Mouse (Mus musculus) CH12.LX (cell line): ENCODE measurements at regions not wholly inside any gene's neighbourhood (a gene's known extent, or its start where the extent isn't known, plus 50 kb on each side); places are given as distances from the start of the nearest gene placed in this dataset.

Experiments
- DNase-seq: peaks from one replicate; pipeline ENCODE4 v3.0.0-alpha.2; 2013; ENCODE audit errors: extremely low read depth
- H3K27ac ChIP-seq: 2 replicates; pipeline ENCODE4 v1.5.1; 2012; ENCODE audit warnings: low read depth, mild to moderate bottlenecking, control low read depth, moderate library complexity; ENCODE audit not compliant: insufficient read depth
- H3K27me3 ChIP-seq: replicated peaks from 2 replicates; pipeline ENCODE3; 2012; ENCODE audit warnings: inconsistent platforms
- H3K36me3 ChIP-seq, 2 experiments: replicated peaks in 1 of 2; 2 replicates each; pipeline versions ENCODE3 to v1.6.1; 2012; ENCODE audit warnings: inconsistent platforms in 1 of 2, low read length in 1 of 2, mild to moderate bottlenecking in 1 of 2, mixed read lengths in 1 of 2, moderate library complexity in 1 of 2; ENCODE audit not compliant: control insufficient read depth in 1 of 2, insufficient read depth in 1 of 2
- H3K4me1 ChIP-seq, 2 experiments: 2 replicates each; pipeline ENCODE4 v1.6.1; 2012; ENCODE audit warnings: inconsistent platforms in 1 of 2, moderate library complexity in 1 of 2; ENCODE audit not compliant: insufficient read depth in 2 of 2, control insufficient read depth in 1 of 2
- H3K4me2 ChIP-seq: 2 replicates; pipeline ENCODE4 v1.6.1; 2012; ENCODE audit warnings: low read depth, mild to moderate bottlenecking, control low read depth; ENCODE audit not compliant: poor library complexity, insufficient read depth, severe bottlenecking
- H3K4me3 ChIP-seq, 3 experiments: fragments of 150-350 bp in 1 of 3; sonication (generic) in 1 of 3; replicated peaks in 1 of 3; 2 replicates each; pipeline versions ENCODE3 to v1.5.1; 2011 to 2012; ENCODE audit warnings: low read depth in 2 of 3, low read length in 2 of 3, mild to moderate bottlenecking in 2 of 3, moderate library complexity in 2 of 3, control low read depth in 1 of 3, improper control_type of control experiment in 1 of 3, inconsistent platforms in 1 of 3, mixed read lengths in 1 of 3; ENCODE audit not compliant: poor library complexity in 1 of 3
- H3K79me2 ChIP-seq: replicated peaks from 2 replicates; pipeline ENCODE4 v1.6.1; 2012; ENCODE audit warnings: mild to moderate bottlenecking, moderate library complexity; ENCODE audit not compliant: control insufficient read depth, poor library complexity, insufficient read depth, severe bottlenecking; ENCODE audit errors: extremely low read depth
- H3K9ac ChIP-seq: 2 replicates; pipeline ENCODE4 v1.6.1; 2012; ENCODE audit warnings: low read depth, mild to moderate bottlenecking, control low read depth, moderate library complexity; ENCODE audit not compliant: insufficient read depth
- H3K9me3 ChIP-seq: replicated peaks from 2 replicates; pipeline ENCODE3; 2012; ENCODE audit warnings: low read length, inconsistent platforms, mixed read lengths
- CHD2 ChIP-seq: IDR thresholded peaks from 2 replicates; pipeline ENCODE4 v1.6.1; 2011; ENCODE audit warnings: low read length, improper control_type of control experiment
- ELF1 ChIP-seq: IDR thresholded peaks from 2 replicates; pipeline ENCODE4 v1.6.1; 2014; ENCODE audit warnings: low read depth, mild to moderate bottlenecking, inconsistent platforms, low read length, improper control_type of control experiment
- EP300 ChIP-seq: IDR thresholded peaks from 2 replicates; pipeline ENCODE4 v1.6.1; 2011; ENCODE audit warnings: low read length, improper control_type of control experiment
- HCFC1 ChIP-seq: IDR thresholded peaks from 2 replicates; pipeline ENCODE4 v1.6.1; 2012; ENCODE audit warnings: low read depth, mild to moderate bottlenecking, inconsistent platforms, low read length, improper control_type of control experiment
- IRF4 ChIP-seq: IDR thresholded peaks from 2 replicates; pipeline ENCODE4 v1.6.1; 2014; ENCODE audit warnings: low read depth, mild to moderate bottlenecking, inconsistent platforms, low read length, improper control_type of control experiment
- KAT2A ChIP-seq: IDR thresholded peaks from 2 replicates; pipeline ENCODE4 v1.6.1; 2012; ENCODE audit warnings: low read length, improper control_type of control experiment, inconsistent platforms; ENCODE audit not compliant: insufficient replicate concordance
- TBP ChIP-seq: conservative IDR thresholded peaks from 2 replicates; pipeline ENCODE4 v1.6.1; 2011; ENCODE audit warnings: low read depth, low read length, improper control_type of control experiment
- TCF12 ChIP-seq: IDR thresholded peaks from 2 replicates; pipeline ENCODE4 v1.6.1; 2014; ENCODE audit warnings: low read depth, mild to moderate bottlenecking, inconsistent platforms, low read length, improper control_type of control experiment
- ZKSCAN1 ChIP-seq: IDR thresholded peaks from 2 replicates; pipeline ENCODE4 v1.6.1; 2012; ENCODE audit warnings: low read depth, inconsistent platforms, low read length, improper control_type of control experiment, borderline replicate concordance
- ZNF384 ChIP-seq: IDR thresholded peaks from 2 replicates; pipeline ENCODE4 v1.6.1; 2012; ENCODE audit warnings: low read depth, low read length, improper control_type of control experiment, inconsistent platforms
- dilution Hi-C: fragments of 300-500 bp; cut with MboI; formaldehyde crosslinking; loops from 2 replicates; pipeline ENCODE4 v1.14.3; 2020; ENCODE audit warnings: low sequenced_read_pairs; ENCODE audit not compliant: extremely low pct_unique_long_range_greater_than_20kb, extremely low pct_ligation_motif_present
- in situ Hi-C: fragments of 300-500 bp; cut with MboI; formaldehyde crosslinking; loops from 3 replicates; pipeline ENCODE4 v1.14.3; 2019; ENCODE audit warnings: low sequenced_read_pairs, low pct_ligation_motif_present, low pct_unique_long_range_greater_than_20kb, mixed read lengths

DNA sequence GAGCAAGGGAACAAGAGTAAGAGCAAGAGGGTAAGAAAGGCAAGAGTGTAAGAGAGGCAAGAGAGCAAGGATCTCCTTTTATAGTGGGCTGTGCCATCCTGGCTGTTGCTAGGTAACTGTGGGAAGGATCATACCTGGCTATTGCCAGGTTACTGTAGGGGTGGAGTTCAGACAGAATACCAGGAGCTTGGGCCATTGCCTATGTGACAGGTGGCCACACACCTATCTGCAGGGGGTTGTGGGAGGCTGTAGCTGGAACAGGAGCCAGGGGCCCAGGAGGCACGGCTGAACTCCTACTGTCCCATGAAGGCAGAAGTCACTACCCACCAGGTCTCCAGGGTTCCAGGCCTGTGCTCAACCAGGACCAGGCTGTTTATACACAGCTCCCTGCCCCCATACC is 1149.0 kb downstream of the 9330182O14Rik start:
- H3K36me3 ChIP-seq = no peaks in the 10 kb centered on the region
- dilution Hi-C loops (no loop called here), in situ Hi-C loops (no loop called here)
- H3K4me1 ChIP-seq = no peaks in the 10 kb centered on the region
- no peak overlapping the region for H3K27ac ChIP-seq
- H3K9ac ChIP-seq = no peak overlapping the region
- H3K27me3 ChIP-seq = no peaks in the 10 kb centered on the region
- H3K4me3 ChIP-seq = no peak overlapping the region
- no peaks in the 10 kb centered on the region for H3K79me2 ChIP-seq
- no peaks in the 10 kb centered on the region for H3K9me3 ChIP-seq
- no peak overlapping the region for H3K4me2 ChIP-seq
- DNase-seq = no peak
- TF ChIP-seq IRF4 = no peak
- no peak for TF ChIP-seq ELF1
- no peak for TF ChIP-seq TBP
- TF ChIP-seq ZKSCAN1 = no peak
- no peak for TF ChIP-seq EP300
- no peak for TF ChIP-seq ZNF384

DNA sequence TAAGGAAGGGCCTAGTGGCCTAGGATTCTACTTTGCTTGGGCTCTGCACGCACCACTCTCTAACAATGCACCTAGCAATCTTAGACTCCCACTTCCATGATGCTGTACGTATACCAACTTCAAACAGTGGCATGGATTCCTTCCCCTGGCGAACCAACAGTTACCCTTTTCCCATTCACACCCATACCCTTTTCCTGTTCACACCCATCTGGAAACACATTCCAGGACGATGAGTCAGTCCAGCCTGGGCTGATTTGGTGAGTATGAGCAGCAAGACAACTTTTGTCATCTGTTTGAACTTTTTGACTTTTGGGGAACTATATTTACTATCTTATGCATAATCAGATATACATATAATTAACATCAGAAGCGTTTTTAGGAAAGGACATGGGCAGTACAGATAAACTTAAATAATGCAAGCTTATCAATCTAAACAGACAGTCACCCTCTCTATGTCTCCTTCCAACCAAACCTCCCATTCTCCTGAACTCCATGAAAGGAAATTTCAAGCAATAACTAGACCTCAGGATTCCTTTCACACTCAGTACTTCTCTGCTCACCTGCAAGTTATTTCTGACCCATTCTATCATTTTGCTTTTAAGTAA is 1152.7 kb downstream of the 9330182O14Rik start:
- no peaks in the 10 kb centered on the region for H3K36me3 ChIP-seq
- H3K79me2 ChIP-seq = no peaks in the 10 kb centered on the region
- H3K9ac ChIP-seq = no peak overlapping the region
- dilution Hi-C loops = no loop called here
- H3K4me2 ChIP-seq = no peak overlapping the region
- in situ Hi-C loops = no loop called here
- DNase-seq = no peak
- H3K4me1 ChIP-seq = no peaks in the 10 kb centered on the region
- no peaks in the 10 kb centered on the region for H3K27me3 ChIP-seq
- H3K9me3 ChIP-seq = no peaks in the 10 kb centered on the region
- no peak for TF ChIP-seq KAT2A
- no peak for TF ChIP-seq CHD2
- no peak overlapping the region for H3K4me3 ChIP-seq
- no peak overlapping the region for H3K27ac ChIP-seq

DNA sequence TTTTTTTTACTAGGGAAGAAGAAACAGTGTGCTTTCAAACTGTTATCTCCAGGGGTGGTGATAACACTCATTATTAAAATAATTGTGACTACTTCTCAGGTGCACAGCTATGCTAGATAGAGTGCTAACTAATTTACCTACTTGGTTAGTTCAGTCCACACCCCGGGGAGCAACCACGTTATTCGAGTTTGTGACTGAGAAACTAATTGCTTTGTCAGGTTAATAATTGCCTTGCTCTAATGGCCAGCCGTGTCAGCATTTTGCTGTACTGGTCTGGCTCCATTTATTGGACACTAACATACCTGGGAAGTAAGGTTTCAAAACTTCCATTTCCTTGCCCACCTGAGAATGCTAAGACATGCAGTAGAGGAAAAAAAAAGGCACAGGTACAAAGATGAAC is 1163.3 kb downstream of the 9330182O14Rik start:
- Histone ChIP-seq H3K27me3 (no peaks in the 10 kb centered on the region), H3K4me3 (no peak overlapping the region), H3K79me2 (no peaks in the 10 kb centered on the region), H3K36me3 (no peaks in the 10 kb centered on the region), H3K27ac (no peak overlapping the region), H3K4me1 (no peaks in the 10 kb centered on the region), H3K9me3 (no peaks in the 10 kb centered on the region), H3K9ac (no peak overlapping the region), H3K4me2 (0 out of 2 replicates have a peak overlapping the region, but pooled peaks have one; percentile 21)
- dilution Hi-C loops = no loop called here
- DNase-seq = no peak
- TF ChIP-seq ZKSCAN1 = no peak
- TF ChIP-seq HCFC1 = no peak
- no peak for TF ChIP-seq TCF12
- in situ Hi-C loops = no loop called here
